Mouse (Mus musculus): ENCODE results near the gene Palld. TPM values are rescaled to one million over a fixed set of nuclear protein-coding genes. Genes with fewer than 3 reads are reported as not detected.

Palld gene
- total RNA-seq, 2 experiments from 2014 or later, result 228 to 233 TPM

- DNase-seq (ENCODE audit: low spot score), result no peak
- intact Hi-C loops (cut with DNase I), result no loop called here
Measured at GRCm38 (mm10) chr8:61737465-61737864, 165.0 kb downstream of the Palld start.

- no peak for DNase-seq (ENCODE audit: low spot score)
- intact Hi-C loops (cut with DNase I), result no loop called here
Measured at GRCm38 (mm10) chr8:61736739-61737243, 165.7 kb downstream of the Palld start.

GRCm38 (mm10) chr8:61736117-61736516 lies 166.4 kb downstream of the Palld start:
- intact Hi-C loops (cut with DNase I), result no loop called here

GRCm38 (mm10) chr8:61734164-61734563 lies 168.3 kb downstream of the Palld start:
- DNase-seq (ENCODE audit: low spot score), result no peak
- intact Hi-C loops (cut with DNase I), result no loop called here

More at GRCm38 (mm10) chr8:61736117-61736516, 166.4 kb downstream of the Palld start:
- DNase-seq (ENCODE audit: low spot score), result no peak

GRCm38 (mm10) chr8:61732184-61732583 lies 170.3 kb downstream of the Palld start:
- intact Hi-C loops (cut with DNase I), result no loop called here
- DNase-seq (ENCODE audit: low spot score), result no peak

GRCm38 (mm10) chr8:61731306-61732088 lies 171.0 kb downstream of the Palld start:
- no peak for DNase-seq (ENCODE audit: low spot score)
- intact Hi-C loops (cut with DNase I), result no loop called here

GRCm38 (mm10) chr8:61730669-61731068 lies 171.8 kb downstream of the Palld start:
- no peak for DNase-seq (ENCODE audit: low spot score)
- intact Hi-C loops (cut with DNase I), result no loop called here

GRCm38 (mm10) chr8:61725306-61726017 lies 177.0 kb downstream of the Palld start:
- intact Hi-C loops (cut with DNase I), result no loop called here
- DNase-seq (ENCODE audit: low spot score), result no peak

- intact Hi-C loops (cut with DNase I), result no loop called here
- DNase-seq (ENCODE audit: low spot score), result no peak
Measured at GRCm38 (mm10) chr8:61722226-61722625, 180.3 kb downstream of the Palld start.

GRCm38 (mm10) chr8:61715351-61716125 lies 187.0 kb downstream of the Palld start:
- intact Hi-C loops (cut with DNase I), result no loop called here
- no peak for DNase-seq (ENCODE audit: low spot score)

GRCm38 (mm10) chr8:61714293-61714831 lies 188.1 kb downstream of the Palld start:
- intact Hi-C loops (cut with DNase I), result loop anchor here (5.0 kb wide), 1 partner anchor 68 kb away; no protein-coding TSS in a partner anchor
- DNase-seq (ENCODE audit: low spot score), result no peak

GRCm38 (mm10) chr8:61713195-61713990 lies 189.1 kb downstream of the Palld start:
- no peak for DNase-seq (ENCODE audit: low spot score)
- intact Hi-C loops (cut with DNase I), result loop anchor here (5.0 kb wide), 1 partner anchor 69 kb away; no protein-coding TSS in a partner anchor

GRCm38 (mm10) chr8:61712426-61712825 lies 190.1 kb downstream of the Palld start:
- intact Hi-C loops (cut with DNase I), result loop anchor here (5.0 kb wide), 1 partner anchor 70 kb away; no protein-coding TSS in a partner anchor
- no peak for DNase-seq (ENCODE audit: low spot score)

- no peak for DNase-seq (ENCODE audit: low spot score)
- intact Hi-C loops (cut with DNase I), result no loop called here
Measured at GRCm38 (mm10) chr8:61708586-61709305, 193.7 kb downstream of the Palld start.

- no peak for DNase-seq (ENCODE audit: low spot score)
- intact Hi-C loops (cut with DNase I), result no loop called here
Measured at GRCm38 (mm10) chr8:61705491-61705890, 197.0 kb downstream of the Palld start.

- intact Hi-C loops (cut with DNase I), result loop anchor here (5.0 kb wide), 2 partner anchors 55 to 130 kb away; no protein-coding TSS in a partner anchor
- DNase-seq (ENCODE audit: low spot score), result no peak
Measured at GRCm38 (mm10) chr8:61702122-61702521, 200.4 kb downstream of the Palld start.

GRCm38 (mm10) chr8:61700932-61701681 lies 201.4 kb downstream of the Palld start:
- no peak for DNase-seq (ENCODE audit: low spot score)
- intact Hi-C loops (cut with DNase I), result loop anchor here (2.0 to 5.0 kb wide), 3 partner anchors 56 to 174 kb away; no protein-coding TSS in a partner anchor

All from heart, postnatal 25 days (tissue).